Mouse (Mus musculus): ENCODE data around the gene Smad6. TPM values are rescaled to one million over a fixed set of nuclear protein-coding genes. Genes with fewer than 3 reads are reported as not detected.
A peak's percentile ranks its signal among the peaks of the same experiment; 100 is the strongest.

The Smad6 gene
- polyA plus RNA-seq, 1 experiment from 2014 or later: 2.0 TPM

- no peaks in the 10 kb centered on the region for H3K9me3 ChIP-seq (ENCODE audit: control insufficient read depth, low read length)
- H3K9ac ChIP-seq (replicated peaks; ENCODE audit: low read length): no peak overlapping the region
- H3K4me3 ChIP-seq (replicated peaks; ENCODE audit: low read depth, low read length): no peak overlapping the region
- H3K4me1 ChIP-seq (ENCODE audit: control insufficient read depth, insufficient read depth, low read length): no peaks in the 10 kb centered on the region
- no peak overlapping the region for H3K4me2 ChIP-seq (ENCODE audit: low read length)
- H3K36me3 ChIP-seq (ENCODE audit: control insufficient read depth, insufficient read depth, low read length): no peaks in the 10 kb centered on the region
- ATAC-seq (ENCODE audit: low FRiP score, low TSS enrichment) (no peak), DNase-seq (no peak)
- 91% methylated on average over 5 of the region's 5 CpGs for WGBS
- H3K27ac ChIP-seq (replicated peaks; ENCODE audit: low read depth, low read length): no peak overlapping the region
- H3K27me3 ChIP-seq (ENCODE audit: control insufficient read depth, insufficient read depth, low read length): no peaks in the 10 kb centered on the region
Measured at GRCm38 (mm10) chr9:64000085-64000484, 21.8 kb downstream of the Smad6 start.

- Histone ChIP-seq H3K4me3 (replicated peaks; ENCODE audit: low read depth, low read length) (no peak overlapping the region), H3K27me3 (ENCODE audit: control insufficient read depth, insufficient read depth, low read length) (no peaks in the 10 kb centered on the region), H3K4me2 (ENCODE audit: low read length) (no peak overlapping the region), H3K9me3 (ENCODE audit: control insufficient read depth, low read length) (no peaks in the 10 kb centered on the region), H3K36me3 (ENCODE audit: control insufficient read depth, insufficient read depth, low read length) (no peaks in the 10 kb centered on the region), H3K27ac (replicated peaks; ENCODE audit: low read depth, low read length) (no peak overlapping the region), H3K4me1 (ENCODE audit: control insufficient read depth, insufficient read depth, low read length) (no peaks in the 10 kb centered on the region), H3K9ac (replicated peaks; ENCODE audit: low read length) (no peak overlapping the region)
- 90% methylated on average over 9 of the region's 9 CpGs for WGBS
- no peak for ATAC-seq (ENCODE audit: low FRiP score, low TSS enrichment)
- no peak for DNase-seq
Measured at GRCm38 (mm10) chr9:63999194-63999593, 22.7 kb downstream of the Smad6 start.

GRCm38 (mm10) chr9:63998026-63998425 is 23.8 kb downstream of the Smad6 start:
- Histone ChIP-seq H3K9ac (replicated peaks; ENCODE audit: low read length) (no peak overlapping the region), H3K27ac (replicated peaks; ENCODE audit: low read depth, low read length) (no peak overlapping the region)
- no peak for DNase-seq

GRCm38 (mm10) chr9:63997439-63997838 is 24.4 kb downstream of the Smad6 start:
- Histone ChIP-seq H3K4me2 (ENCODE audit: low read length) (no peak overlapping the region), H3K27ac (replicated peaks; ENCODE audit: low read depth, low read length) (no peak overlapping the region), H3K4me1 (ENCODE audit: control insufficient read depth, insufficient read depth, low read length) (no peaks in the 10 kb centered on the region), H3K9ac (replicated peaks; ENCODE audit: low read length) (no peak overlapping the region), H3K27me3 (ENCODE audit: control insufficient read depth, insufficient read depth, low read length) (no peaks in the 10 kb centered on the region), H3K4me3 (replicated peaks; ENCODE audit: low read depth, low read length) (no peak overlapping the region), H3K9me3 (ENCODE audit: control insufficient read depth, low read length) (no peaks in the 10 kb centered on the region), H3K36me3 (ENCODE audit: control insufficient read depth, insufficient read depth, low read length) (no peaks in the 10 kb centered on the region)
- 62% methylated on average over 4 of the region's 4 CpGs for WGBS
- DNase-seq: peak; percentile 58
- no peak for ATAC-seq (ENCODE audit: low FRiP score, low TSS enrichment)

More at GRCm38 (mm10) chr9:63998026-63998425, 23.8 kb downstream of the Smad6 start:
- 76% methylated on average over 14 of the region's 14 CpGs for WGBS
- Histone ChIP-seq H3K27me3 (ENCODE audit: control insufficient read depth, insufficient read depth, low read length) (no peaks in the 10 kb centered on the region), H3K9me3 (ENCODE audit: control insufficient read depth, low read length) (no peaks in the 10 kb centered on the region), H3K4me1 (ENCODE audit: control insufficient read depth, insufficient read depth, low read length) (no peaks in the 10 kb centered on the region), H3K4me2 (ENCODE audit: low read length) (no peak overlapping the region), H3K36me3 (ENCODE audit: control insufficient read depth, insufficient read depth, low read length) (no peaks in the 10 kb centered on the region), H3K4me3 (replicated peaks; ENCODE audit: low read depth, low read length) (no peak overlapping the region)
- no peak for ATAC-seq (ENCODE audit: low FRiP score, low TSS enrichment)

- Histone ChIP-seq H3K4me2 (ENCODE audit: low read length) (no peak overlapping the region), H3K27ac (replicated peaks; ENCODE audit: low read depth, low read length) (no peak overlapping the region), H3K9me3 (ENCODE audit: control insufficient read depth, low read length) (no peaks in the 10 kb centered on the region), H3K9ac (replicated peaks; ENCODE audit: low read length) (no peak overlapping the region), H3K27me3 (ENCODE audit: control insufficient read depth, insufficient read depth, low read length) (no peaks in the 10 kb centered on the region), H3K36me3 (ENCODE audit: control insufficient read depth, insufficient read depth, low read length) (no peaks in the 10 kb centered on the region), H3K4me1 (ENCODE audit: control insufficient read depth, insufficient read depth, low read length) (no peaks in the 10 kb centered on the region), H3K4me3 (replicated peaks; ENCODE audit: low read depth, low read length) (no peak overlapping the region)
- no peak for DNase-seq
- WGBS: 87% methylated on average over 5 of the region's 5 CpGs
- ATAC-seq (ENCODE audit: low FRiP score, low TSS enrichment): no peak
Measured at GRCm38 (mm10) chr9:63993256-63993655, 28.6 kb downstream of the Smad6 start.

GRCm38 (mm10) chr9:63992761-63993160 is 29.1 kb downstream of the Smad6 start:
- Histone ChIP-seq H3K27me3 (ENCODE audit: control insufficient read depth, insufficient read depth, low read length) (no peaks in the 10 kb centered on the region), H3K36me3 (ENCODE audit: control insufficient read depth, insufficient read depth, low read length) (no peaks in the 10 kb centered on the region), H3K27ac (replicated peaks; ENCODE audit: low read depth, low read length) (no peak overlapping the region), H3K4me3 (replicated peaks; ENCODE audit: low read depth, low read length) (no peak overlapping the region), H3K9me3 (ENCODE audit: control insufficient read depth, low read length) (no peaks in the 10 kb centered on the region), H3K4me1 (ENCODE audit: control insufficient read depth, insufficient read depth, low read length) (no peaks in the 10 kb centered on the region), H3K9ac (replicated peaks; ENCODE audit: low read length) (no peak overlapping the region), H3K4me2 (ENCODE audit: low read length) (no peak overlapping the region)
- WGBS: 65% methylated on average over 4 of the region's 4 CpGs
- no peak for DNase-seq
- no peak for ATAC-seq (ENCODE audit: low FRiP score, low TSS enrichment)

- H3K4me3 ChIP-seq (replicated peaks; ENCODE audit: low read depth, low read length): no peak overlapping the region
- WGBS: 71% methylated on average over 4 of the region's 4 CpGs
- no peaks in the 10 kb centered on the region for H3K4me1 ChIP-seq (ENCODE audit: control insufficient read depth, insufficient read depth, low read length)
- H3K4me2 ChIP-seq (ENCODE audit: low read length): no peak overlapping the region
- no peaks in the 10 kb centered on the region for H3K27me3 ChIP-seq (ENCODE audit: control insufficient read depth, insufficient read depth, low read length)
- H3K36me3 ChIP-seq (ENCODE audit: control insufficient read depth, insufficient read depth, low read length): no peaks in the 10 kb centered on the region
- no peak overlapping the region for H3K27ac ChIP-seq (replicated peaks; ENCODE audit: low read depth, low read length)
- DNase-seq (no peak), ATAC-seq (ENCODE audit: low FRiP score, low TSS enrichment) (no peak)
- H3K9ac ChIP-seq (replicated peaks; ENCODE audit: low read length): no peak overlapping the region
- H3K9me3 ChIP-seq (ENCODE audit: control insufficient read depth, low read length): no peaks in the 10 kb centered on the region
Measured at GRCm38 (mm10) chr9:63991193-63991592, 30.7 kb downstream of the Smad6 start.

- Histone ChIP-seq H3K9me3 (ENCODE audit: control insufficient read depth, low read length) (no peaks in the 10 kb centered on the region), H3K4me2 (ENCODE audit: low read length) (no peak overlapping the region), H3K9ac (replicated peaks; ENCODE audit: low read length) (no peak overlapping the region), H3K27ac (replicated peaks; ENCODE audit: low read depth, low read length) (no peak overlapping the region), H3K27me3 (ENCODE audit: control insufficient read depth, insufficient read depth, low read length) (no peaks in the 10 kb centered on the region), H3K4me1 (ENCODE audit: control insufficient read depth, insufficient read depth, low read length) (no peaks in the 10 kb centered on the region), H3K36me3 (ENCODE audit: control insufficient read depth, insufficient read depth, low read length) (no peaks in the 10 kb centered on the region), H3K4me3 (replicated peaks; ENCODE audit: low read depth, low read length) (no peak overlapping the region)
- no peak for ATAC-seq (ENCODE audit: low FRiP score, low TSS enrichment)
- no peak for DNase-seq
- WGBS: 85% methylated on average over 8 of the region's 8 CpGs
Measured at GRCm38 (mm10) chr9:63989641-63990040, 32.2 kb downstream of the Smad6 start.

- no peak for DNase-seq
- 92% methylated on average over 12 of the region's 12 CpGs for WGBS
- H3K27ac ChIP-seq (replicated peaks; ENCODE audit: low read depth, low read length): no peak overlapping the region
- no peak overlapping the region for H3K9ac ChIP-seq (replicated peaks; ENCODE audit: low read length)
- no peaks in the 10 kb centered on the region for H3K9me3 ChIP-seq (ENCODE audit: control insufficient read depth, low read length)
- no peak overlapping the region for H3K4me3 ChIP-seq (replicated peaks; ENCODE audit: low read depth, low read length)
- H3K36me3 ChIP-seq (ENCODE audit: control insufficient read depth, insufficient read depth, low read length): no peaks in the 10 kb centered on the region
- no peaks in the 10 kb centered on the region for H3K27me3 ChIP-seq (ENCODE audit: control insufficient read depth, insufficient read depth, low read length)
- no peaks in the 10 kb centered on the region for H3K4me1 ChIP-seq (ENCODE audit: control insufficient read depth, insufficient read depth, low read length)
- no peak overlapping the region for H3K4me2 ChIP-seq (ENCODE audit: low read length)
- no peak for ATAC-seq (ENCODE audit: low FRiP score, low TSS enrichment)
Measured at GRCm38 (mm10) chr9:63989214-63989613, 32.6 kb downstream of the Smad6 start.

All from midbrain, embryonic 14.5 days (tissue).